Mouse (Mus musculus): ENCODE data around the gene Bok.

- TF ChIP-seq POLR2A (IDR thresholded peaks at IDR 0.05; ENCODE audit: insufficient read depth, low read depth, low read length) (no peak), CTCF (IDR thresholded peaks at IDR 0.05) (no peak)
Measured at GRCm38 (mm10) chr1:93731880-93732281, 46.4 kb downstream of the Bok start.
